Mouse (Mus musculus) liver, embryonic 16.5 days (tissue): Measurements from ENCODE around the gene Fam214a. TPM values are rescaled to one million over a fixed set of nuclear protein-coding genes. Genes with fewer than 3 reads are reported as not detected.

Experiments used
- ATAC-seq: fragments of 200-750 bp; cut with Nextera tagmentation; 2 replicates; pipeline ENCODE4 v1.8.0; 2017; ENCODE audit warnings: low read depth, mild to moderate bottlenecking, moderate number of reproducible peaks, moderate library complexity
- H3K27ac ChIP-seq: fragments of 300-500 bp; sonication (generic); 2 replicates; pipeline ENCODE4 v1.5.1; 2014; ENCODE audit warnings: mild to moderate bottlenecking, low read length
- H3K27me3 ChIP-seq: fragments of 300-500 bp; sonication (generic); 2 replicates; pipeline ENCODE4 v1.6.1; 2014; ENCODE audit warnings: low read depth, low read length, mixed read lengths; ENCODE audit not compliant: control insufficient read depth, insufficient read depth
- H3K36me3 ChIP-seq: fragments of 300-500 bp; sonication (generic); 2 replicates; pipeline ENCODE4 v1.6.1; 2014; ENCODE audit warnings: mild to moderate bottlenecking; ENCODE audit not compliant: control insufficient read depth, insufficient read depth
- H3K4me1 ChIP-seq: fragments of 300-500 bp; sonication (generic); 2 replicates; pipeline ENCODE4 v1.6.1; 2014; ENCODE audit warnings: low read depth, low read length, mixed read lengths; ENCODE audit not compliant: control insufficient read depth
- H3K4me2 ChIP-seq: fragments of 300-500 bp; sonication (generic); 2 replicates; pipeline ENCODE4 v1.6.1; 2014; ENCODE audit warnings: low read depth, low read length, mixed read lengths
- H3K4me3 ChIP-seq: fragments of 300-500 bp; sonication (generic); 2 replicates; pipeline ENCODE4 v1.5.1; 2014; ENCODE audit warnings: low read depth, mild to moderate bottlenecking, low read length
- H3K9ac ChIP-seq: fragments of 300-500 bp; sonication (generic); 2 replicates; pipeline ENCODE4 v1.6.1; 2014; ENCODE audit warnings: low read depth, low read length
- H3K9me3 ChIP-seq: fragments of 300-500 bp; sonication (generic); replicated peaks from 2 replicates; pipeline ENCODE4 v1.6.1; 2016; ENCODE audit warnings: low read length; ENCODE audit not compliant: control insufficient read depth
- WGBS: fragments of 180-500 bp; shearing (Covaris S2); extraction: QIAGEN DNeasy Blood & Tissue Kit; methylation state at CpG from one replicate; pipeline ENCODE4 v1.1.7; 2014; ENCODE audit not compliant: insufficient replicate concordance; 5-methylcytosine and 5-hydroxymethylcytosine counted together
- polyA plus RNA-seq: library from polyadenylated mRNA; unstranded; fragments of >200 nt; fragmentation: Nextera tagmentation; extraction: Ambion mirVana; gene quantifications from 2 replicates; pipeline ENCODE4 v1.2.1, GENCODE M21; 2015

Gene Fam214a
- polyA plus RNA-seq, 1 experiment from 2014 or later, result 2.7 TPM

DNA sequence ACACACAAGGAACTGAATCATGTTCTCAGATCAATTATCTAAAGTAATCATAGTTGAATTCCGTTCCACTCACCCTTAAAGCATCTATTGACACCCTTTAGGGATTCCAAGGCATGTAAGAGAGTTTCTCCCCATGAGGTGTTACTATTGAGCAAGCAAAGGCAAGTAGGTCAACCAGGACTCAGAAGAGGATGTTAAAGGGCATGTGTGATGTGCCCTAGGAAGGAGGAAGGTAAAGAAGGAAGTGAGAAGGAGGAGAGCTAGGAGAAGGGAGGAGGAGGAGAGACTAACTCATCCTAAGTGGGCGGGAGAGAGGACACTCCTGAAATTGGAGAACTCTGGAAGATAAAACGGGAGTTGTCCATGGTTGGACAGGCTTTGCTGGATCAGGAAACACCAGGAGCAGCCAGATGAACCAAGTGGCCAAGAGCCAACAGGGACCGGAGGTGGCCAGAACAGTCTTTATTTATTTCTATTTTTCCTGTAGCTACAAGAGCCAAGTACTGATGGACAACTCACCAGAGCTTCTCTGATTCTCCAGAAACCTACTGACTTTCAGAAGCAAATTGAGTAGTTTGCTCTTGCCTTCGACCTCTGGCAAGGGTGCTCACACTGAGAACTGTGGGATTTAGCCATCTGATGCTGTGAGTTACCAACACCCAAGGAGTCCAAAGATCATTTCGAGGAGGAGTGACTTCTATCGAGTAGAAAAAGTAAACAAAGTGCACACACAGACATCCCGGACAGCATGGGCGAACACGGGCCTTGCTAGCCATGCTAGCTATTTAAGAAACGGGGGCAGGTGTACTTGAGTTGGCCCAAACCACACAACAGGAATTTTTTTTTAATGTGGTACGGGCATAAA lies 13.8 kb upstream of the Fam214a start:
- 57% methylated on average over 12 of the region's 12 CpGs for WGBS
- H3K4me1 ChIP-seq, result no peaks in the 10 kb centered on the region; the same call in 1 of the 2 replicates
- H3K36me3 ChIP-seq, result no peaks in the 10 kb centered on the region
- H3K9me3 ChIP-seq, result no peaks in the 10 kb centered on the region
- H3K27me3 ChIP-seq, result no peaks in the 10 kb centered on the region
- H3K27ac ChIP-seq, result no peak overlapping the region
- ATAC-seq, result peak; percentile 45; the same call in 1 of the 2 replicates
- H3K4me3 ChIP-seq, result no peak overlapping the region
- H3K4me2 ChIP-seq, result no peak overlapping the region
- no peak overlapping the region for H3K9ac ChIP-seq

GRCm38 (mm10) chr9:74946713-74947402 lies 5.8 kb upstream of the Fam214a start:
- H3K4me2 ChIP-seq, result no peak overlapping the region
- 63% methylated on average over 8 of the region's 8 CpGs for WGBS
- no peak overlapping the region for H3K9ac ChIP-seq
- no peaks in the 10 kb centered on the region for H3K4me1 ChIP-seq
- no peak overlapping the region for H3K27ac ChIP-seq
- no peaks in the 10 kb centered on the region for H3K36me3 ChIP-seq
- no peak overlapping the region for H3K4me3 ChIP-seq
- H3K27me3 ChIP-seq, result no peaks in the 10 kb centered on the region
- ATAC-seq, result no peak
- no peaks in the 10 kb centered on the region for H3K9me3 ChIP-seq

DNA sequence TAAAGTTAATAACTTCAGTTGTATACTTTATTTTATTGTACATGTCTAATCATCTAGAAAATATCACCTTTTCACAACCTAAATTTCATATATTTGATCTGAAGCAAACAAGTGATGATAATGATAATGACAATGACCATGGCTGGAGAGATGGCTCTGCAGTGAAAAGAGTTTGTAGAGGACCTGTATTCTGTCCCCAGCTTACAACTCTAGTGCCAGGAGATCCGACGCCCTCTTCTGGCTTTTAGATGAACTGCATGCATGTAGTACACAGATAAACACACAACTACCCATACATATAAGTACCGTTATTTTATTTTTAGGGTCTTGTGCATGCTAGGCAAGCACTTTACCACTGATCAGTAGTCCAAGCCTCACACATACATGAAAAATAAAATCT lies 1.2 kb upstream of the Fam214a start:
- Histone ChIP-seq H3K27ac (no peak overlapping the region), H3K36me3 (no peaks in the 10 kb centered on the region), H3K4me2 (no peak overlapping the region), H3K4me1 (peaks cover 3% of the 10 kb centered on the region), H3K27me3 (no peaks in the 10 kb centered on the region), H3K9me3 (no peaks in the 10 kb centered on the region), H3K4me3 (no peak overlapping the region), H3K9ac (no peak overlapping the region)
- ATAC-seq, result no peak
- 27% methylated on average over 3 of the region's 3 CpGs for WGBS

DNA sequence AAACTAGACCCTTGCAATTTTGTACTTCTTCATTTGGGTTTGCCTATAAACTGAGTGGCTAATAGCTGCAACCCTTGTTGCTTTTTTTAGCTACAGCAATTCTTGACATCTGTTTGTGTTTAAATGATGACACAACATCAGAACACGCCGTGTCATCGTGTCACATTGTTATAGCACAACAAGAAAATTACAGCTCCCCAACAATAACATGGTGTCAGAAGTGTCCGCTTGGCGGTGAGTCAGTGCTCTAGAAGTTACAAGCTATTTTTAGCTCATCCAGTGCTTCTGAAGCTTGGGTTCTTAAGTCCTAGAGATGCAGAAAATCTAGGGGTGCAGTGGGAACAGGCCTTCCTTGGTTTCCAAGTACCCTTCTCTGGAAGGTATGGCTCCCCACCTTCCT lies 578 bp upstream of the Fam214a start:
- no peak overlapping the region; the same call in 1 of the 2 replicates for H3K4me3 ChIP-seq
- H3K4me1 ChIP-seq, result peaks cover 3% of the 10 kb centered on the region
- peak overlapping the region; percentile 80 for H3K4me2 ChIP-seq
- WGBS, result 47% methylated on average over 5 of the region's 5 CpGs
- H3K9ac ChIP-seq, result no peak overlapping the region
- no peaks in the 10 kb centered on the region for H3K9me3 ChIP-seq
- no peaks in the 10 kb centered on the region for H3K27me3 ChIP-seq
- no peaks in the 10 kb centered on the region for H3K36me3 ChIP-seq
- ATAC-seq, result no peak
- H3K27ac ChIP-seq, result no peak overlapping the region

DNA sequence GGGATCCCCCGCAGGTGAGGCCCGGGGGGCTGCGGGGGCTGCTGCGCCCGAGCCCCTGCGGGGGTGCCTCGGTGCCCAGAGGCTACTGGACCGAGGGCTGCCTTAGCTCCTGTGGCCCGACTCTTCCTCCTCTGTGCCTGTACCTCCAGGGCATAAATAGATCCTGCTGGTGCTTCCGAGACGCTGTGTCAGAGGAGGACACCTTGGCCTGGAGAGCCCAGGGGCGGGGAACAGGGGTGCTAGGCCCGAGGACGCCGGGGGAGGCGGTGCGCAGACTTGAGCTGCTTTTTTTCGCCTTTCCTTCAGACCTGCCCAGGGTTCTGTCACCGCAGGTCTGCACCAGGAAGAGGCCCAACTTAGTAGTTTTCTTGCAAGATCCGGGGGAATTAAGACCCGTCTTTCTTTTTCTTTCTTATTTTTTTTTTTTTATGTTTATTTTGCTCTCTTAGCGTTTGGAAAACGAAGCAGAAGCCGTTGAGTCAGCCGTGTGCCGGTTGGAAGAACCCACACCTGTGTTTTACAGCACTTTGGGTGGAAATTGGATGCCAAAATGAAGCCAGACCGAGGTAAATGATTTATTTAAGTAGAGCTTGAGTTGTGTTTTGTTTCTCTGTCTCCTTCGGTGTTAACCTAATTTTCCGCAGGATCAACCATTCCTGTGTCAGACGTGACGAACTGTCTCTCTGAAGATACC lies 728 bp downstream of the Fam214a start:
- peak; percentile 70 for ATAC-seq
- Histone ChIP-seq H3K4me1 (peaks cover 3% of the 10 kb centered on the region), H3K27me3 (no peaks in the 10 kb centered on the region), H3K36me3 (no peaks in the 10 kb centered on the region), H3K9ac (peak overlapping the region; percentile 70), H3K27ac (peak overlapping the region; percentile 87), H3K9me3 (no peaks in the 10 kb centered on the region), H3K4me2 (peak overlapping the region; percentile 80), H3K4me3 (peak overlapping the region; percentile 71)
- 8% methylated on average over 31 of the region's 31 CpGs for WGBS

GRCm38 (mm10) chr9:74953959-74954279 lies 1.2 kb downstream of the Fam214a start:
- 47% methylated on average over 2 of the region's 2 CpGs for WGBS
- H3K27ac ChIP-seq, result no peak overlapping the region
- H3K4me1 ChIP-seq, result peaks cover 3% of the 10 kb centered on the region
- ATAC-seq, result no peak
- no peak overlapping the region for H3K9ac ChIP-seq
- no peaks in the 10 kb centered on the region for H3K27me3 ChIP-seq
- peak overlapping the region; percentile 71 for H3K4me3 ChIP-seq
- no peaks in the 10 kb centered on the region for H3K9me3 ChIP-seq
- no peaks in the 10 kb centered on the region for H3K36me3 ChIP-seq
- H3K4me2 ChIP-seq, result peak overlapping the region; percentile 80

DNA sequence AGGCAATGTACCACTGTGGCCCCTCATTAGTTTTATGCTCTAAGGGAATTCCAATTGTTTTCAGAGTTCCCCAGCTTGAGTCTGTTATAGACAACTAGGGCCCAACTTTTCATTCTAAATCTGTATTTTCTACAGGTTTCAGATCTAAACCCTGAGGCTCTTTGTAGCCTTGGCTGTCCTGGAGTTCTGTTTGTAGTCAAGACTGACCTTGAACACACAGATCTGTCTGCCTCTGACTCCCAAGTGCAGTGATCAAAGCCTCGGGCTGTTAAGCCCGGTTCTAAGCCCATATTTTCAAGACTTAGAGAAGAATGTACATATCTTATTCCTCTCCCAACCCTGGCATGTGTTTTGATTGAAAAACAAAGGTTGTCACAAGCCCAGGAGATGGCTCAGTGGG lies 1.7 kb downstream of the Fam214a start:
- H3K4me3 ChIP-seq, result no peak overlapping the region
- H3K4me2 ChIP-seq, result 0 out of 2 replicates have a peak overlapping the region, but pooled peaks have one; percentile 80
- H3K27ac ChIP-seq, result no peak overlapping the region
- 49% methylated on average over 2 of the region's 2 CpGs for WGBS
- no peak overlapping the region for H3K9ac ChIP-seq
- H3K27me3 ChIP-seq, result no peaks in the 10 kb centered on the region
- no peak for ATAC-seq
- H3K4me1 ChIP-seq, result peaks cover 3% of the 10 kb centered on the region
- H3K9me3 ChIP-seq, result no peaks in the 10 kb centered on the region
- no peaks in the 10 kb centered on the region for H3K36me3 ChIP-seq

- no peak for ATAC-seq
- H3K9ac ChIP-seq, result no peak overlapping the region
- H3K9me3 ChIP-seq, result no peaks in the 10 kb centered on the region
- no peaks in the 10 kb centered on the region for H3K4me1 ChIP-seq
- no peak overlapping the region for H3K27ac ChIP-seq
- H3K4me3 ChIP-seq, result no peak overlapping the region
- H3K27me3 ChIP-seq, result no peaks in the 10 kb centered on the region
- no peak overlapping the region for H3K4me2 ChIP-seq
- H3K36me3 ChIP-seq, result no peaks in the 10 kb centered on the region
- 62% methylated on average over 6 of the region's 6 CpGs for WGBS
Observed at GRCm38 (mm10) chr9:74960630-74961029, 7.9 kb downstream of the Fam214a start.
